Mouse (Mus musculus): Measurements from ENCODE around the gene Ms4a14. TPM values are rescaled to one million over a fixed set of nuclear protein-coding genes. Genes with fewer than 3 reads are reported as not detected.
A peak's percentile ranks its signal among the peaks of the same experiment; 100 is the strongest.
"Not testable (repeated sequence)": the region's sequence is repeated elsewhere in the genome, so short reads cannot be mapped to it uniquely, and the experiment has no call there.

Ms4a14 gene
- not detected for total RNA-seq (2021)
- long read RNA-seq, experiment 1: 0 reads
- long read RNA-seq, experiment 2: 0 reads

DNA sequence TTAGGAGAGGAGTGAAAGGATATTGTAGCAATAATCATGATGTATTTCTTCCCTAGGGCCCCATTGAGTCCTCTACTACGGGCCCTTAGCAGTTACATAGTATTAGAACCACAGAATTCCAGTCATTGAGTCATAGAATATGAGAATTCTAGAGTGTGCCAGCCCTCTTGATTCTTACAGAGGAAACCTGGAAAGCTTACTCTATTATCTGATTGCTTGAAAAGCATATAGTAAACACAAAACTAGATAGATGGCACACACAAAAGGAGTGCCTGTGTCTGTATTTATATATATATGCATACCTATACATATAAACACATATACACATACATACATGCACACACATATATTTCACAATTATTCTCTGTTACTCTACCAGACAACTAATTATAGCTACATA lies at the start of gene Ms4a14:
TSS of gene Ms4a14 (minus strand) at position 101 of the 400 bp plus-strand sequence.
- DNase-seq (ENCODE audit: low spot score in 2 of 2): no peak

DNA sequence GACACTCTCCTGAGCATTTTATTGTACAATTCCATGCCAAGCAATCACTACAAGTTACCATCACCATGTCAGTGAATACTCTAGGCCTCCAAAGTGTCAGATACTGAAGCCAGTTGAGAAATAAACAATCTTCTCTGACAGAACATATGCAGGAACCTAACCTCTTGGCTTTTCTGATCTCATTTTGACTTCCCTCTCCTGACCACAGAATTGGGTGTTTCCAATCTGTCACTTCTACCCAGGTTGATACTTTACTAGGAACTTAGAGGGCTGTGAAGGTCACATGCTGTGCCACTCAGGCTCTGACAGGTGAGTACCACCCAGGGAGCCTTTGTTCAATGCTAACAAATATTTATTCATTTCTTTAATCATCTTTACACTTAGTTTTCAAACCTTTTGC lies 47.7 kb upstream of the Ms4a14 start:
- DNase-seq (ENCODE audit: low spot score in 2 of 2): no peak

DNA sequence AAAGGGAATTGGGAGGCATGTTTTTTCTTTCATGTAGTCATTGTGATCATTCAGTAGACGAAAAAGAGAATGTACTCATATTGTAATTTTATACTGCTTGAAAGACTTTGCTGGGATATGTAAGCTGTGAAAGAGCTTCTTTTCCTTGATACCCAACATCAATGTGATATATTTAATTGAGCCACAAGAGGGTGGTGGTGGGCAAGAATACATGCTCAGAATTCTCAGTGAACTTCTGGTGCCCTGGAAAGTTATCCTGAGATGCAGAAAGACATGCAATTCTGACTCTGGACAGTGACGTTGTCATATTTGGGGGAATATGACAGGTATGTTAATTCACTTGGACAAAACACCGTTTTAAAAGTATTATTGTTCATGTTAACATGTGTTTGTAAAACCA lies 45.9 kb upstream of the Ms4a14 start:
- peak in 1 of 2 experiments; percentile 28 for DNase-seq (ENCODE audit: low spot score in 2 of 2)

DNA sequence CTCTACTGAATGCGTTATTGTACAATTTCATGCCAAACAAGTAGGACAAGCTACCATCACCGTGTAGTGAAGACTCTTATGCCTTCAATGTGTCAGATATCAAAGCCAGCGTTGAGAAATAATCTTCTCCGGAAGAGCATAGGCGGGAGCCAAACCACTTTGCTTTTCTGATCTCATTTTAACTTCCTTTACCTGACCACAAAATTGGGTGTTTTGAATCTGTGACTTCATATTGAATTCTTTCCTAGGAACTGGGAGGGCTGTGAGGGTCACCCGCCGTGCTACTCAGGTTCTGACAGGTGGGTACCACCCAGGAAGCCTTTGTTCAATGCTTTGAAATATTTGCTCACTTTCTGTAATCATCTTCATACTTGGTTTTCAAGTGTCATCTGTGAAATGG lies 41.5 kb upstream of the Ms4a14 start:
- DNase-seq (ENCODE audit: low spot score in 2 of 2): no peak

DNA sequence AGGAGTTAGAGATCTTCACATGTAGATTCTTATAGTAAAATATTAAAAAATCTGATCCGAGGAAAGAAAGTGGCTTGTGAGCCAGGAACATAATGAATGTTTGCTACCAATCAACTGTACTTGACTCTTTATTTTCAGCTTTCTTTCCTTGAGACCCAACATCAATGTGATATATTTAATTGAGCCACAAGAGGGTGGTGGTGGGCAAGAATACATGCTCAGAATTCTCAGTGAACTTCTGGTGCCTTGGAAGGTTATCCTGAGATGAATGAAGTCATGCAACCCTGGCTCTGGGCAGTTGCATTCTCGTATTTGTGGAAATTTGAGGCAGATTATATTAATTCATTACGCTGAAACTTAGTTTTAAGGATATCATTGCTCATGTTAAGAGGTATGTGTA lies 37.6 kb upstream of the Ms4a14 start:
- peak in 1 of 2 experiments; percentile 4 for DNase-seq (ENCODE audit: low spot score in 2 of 2)

DNA sequence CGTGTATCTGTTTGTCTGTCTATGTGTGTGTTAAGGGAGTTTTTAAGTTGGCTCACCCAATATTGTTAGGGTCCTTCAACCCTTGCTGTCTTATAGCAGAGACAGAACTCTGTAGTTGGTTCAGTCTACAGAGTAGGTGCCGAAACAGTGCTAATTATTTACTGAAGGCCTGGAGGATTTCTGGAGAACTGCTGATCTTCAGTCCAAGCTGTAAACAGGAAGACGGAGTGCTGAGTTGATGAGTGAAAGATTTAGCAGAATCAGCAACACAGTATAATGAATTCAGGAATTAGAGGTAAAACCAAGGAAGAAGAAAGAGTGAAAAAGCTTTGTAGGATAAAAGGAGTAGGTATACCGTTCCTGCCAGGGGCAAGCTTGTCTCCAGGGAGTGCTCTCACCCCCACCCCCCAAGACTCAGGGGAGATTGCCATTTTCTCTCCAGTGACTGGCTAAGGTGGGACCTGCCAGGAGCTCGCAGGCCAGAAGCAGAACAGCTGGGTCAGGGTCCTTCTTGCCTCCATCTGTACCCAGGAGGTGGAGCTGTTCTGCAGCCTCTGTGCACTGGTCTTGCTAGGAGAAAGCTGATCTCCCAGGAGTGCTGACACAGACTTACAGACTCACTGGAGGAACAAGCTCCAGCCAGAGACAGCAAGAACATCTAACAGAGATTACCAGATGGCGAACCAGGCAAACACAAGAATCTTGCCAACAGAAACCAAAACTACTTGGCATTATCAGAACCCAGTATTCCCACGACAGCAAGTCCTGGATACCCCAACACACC lies 35.6 kb upstream of the Ms4a14 start:
- peak; percentile 2 to 20 for DNase-seq (ENCODE audit: low spot score in 2 of 2)

DNA sequence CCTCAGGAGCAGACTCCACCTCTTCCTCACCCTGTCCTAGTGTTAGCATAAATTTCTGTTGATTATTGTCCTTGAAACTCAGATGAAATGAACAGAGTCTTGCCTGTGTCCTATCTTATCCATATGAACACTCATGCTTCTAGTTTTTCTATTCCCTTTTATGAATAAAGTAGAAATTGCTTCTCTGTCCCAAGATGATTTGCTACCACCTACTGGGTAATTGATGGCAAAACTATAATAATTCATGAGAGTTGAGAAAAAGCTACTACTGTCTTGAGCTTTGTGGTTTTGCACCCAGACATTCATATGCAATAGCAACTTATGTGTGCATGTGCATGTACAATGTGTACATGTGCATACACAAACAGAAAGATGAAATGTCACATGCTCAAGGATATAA lies 29.7 kb upstream of the Ms4a14 start:
- DNase-seq (ENCODE audit: low spot score in 2 of 2): no peak

DNA sequence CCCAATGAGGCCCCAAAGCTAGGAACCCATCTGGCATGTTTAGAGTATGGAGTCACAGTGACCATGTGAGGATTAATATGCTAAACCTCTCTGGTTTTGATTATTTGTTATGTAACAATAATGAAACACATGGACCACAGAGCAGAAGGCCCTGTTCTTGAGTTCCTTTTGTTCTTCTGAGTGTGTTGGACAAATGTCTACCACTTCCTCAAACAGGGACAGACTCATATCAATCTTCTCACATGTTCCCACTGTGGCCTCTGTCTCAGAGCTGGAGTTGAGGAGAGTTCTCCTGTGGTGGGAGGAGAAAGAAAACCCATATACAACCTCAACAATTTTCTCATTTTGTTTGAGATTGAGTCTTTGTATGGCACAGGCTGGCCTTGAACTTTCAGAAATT lies 28.9 kb upstream of the Ms4a14 start:
- DNase-seq (ENCODE audit: low spot score in 2 of 2): no peak

DNA sequence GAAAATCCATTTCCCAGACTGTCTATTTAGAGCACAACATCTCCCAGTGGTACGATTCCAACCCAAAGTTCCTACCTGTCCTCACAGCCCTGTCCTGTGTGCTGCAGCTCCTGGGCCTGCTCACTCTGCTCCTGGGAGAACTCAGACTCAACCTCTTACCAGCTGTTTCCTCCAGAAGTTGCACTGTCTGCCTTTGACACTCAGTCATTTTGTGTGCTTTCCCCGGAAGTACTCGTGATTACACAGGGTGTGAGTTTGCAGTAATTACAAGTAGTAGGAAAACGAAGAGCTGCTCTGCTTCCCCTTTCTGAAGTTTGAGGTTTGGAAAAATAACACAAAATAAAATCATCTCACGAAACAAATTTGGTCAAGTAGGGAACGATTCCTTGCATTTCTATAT lies 21.7 kb upstream of the Ms4a14 start, which contains the start of gene Ms4a7:
TSS of gene Ms4a7 (minus strand) at position 215 of the 400 bp plus-strand sequence.
- DNase-seq (ENCODE audit: low spot score in 2 of 2): no peak

DNA sequence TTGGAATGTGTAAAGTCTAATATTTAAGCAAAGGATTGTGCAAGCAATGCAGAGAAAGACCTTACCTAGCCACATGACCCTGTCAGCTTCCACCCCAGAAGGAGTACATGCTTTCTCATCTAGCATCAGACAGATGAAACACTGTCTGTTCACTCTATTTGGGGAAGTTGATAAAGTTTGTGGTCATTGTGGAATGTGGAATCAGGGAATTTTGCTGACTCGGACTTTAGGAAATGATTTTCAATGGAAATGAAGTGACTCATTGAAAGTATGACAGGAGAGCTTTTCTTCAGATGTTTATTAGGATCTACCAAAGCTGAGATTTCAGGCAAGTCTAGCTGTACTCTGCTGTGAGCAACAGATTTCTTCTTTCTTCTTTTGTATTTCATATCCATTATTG lies 6.9 kb upstream of the Ms4a14 start:
- no peak for DNase-seq (ENCODE audit: low spot score in 2 of 2)

DNA sequence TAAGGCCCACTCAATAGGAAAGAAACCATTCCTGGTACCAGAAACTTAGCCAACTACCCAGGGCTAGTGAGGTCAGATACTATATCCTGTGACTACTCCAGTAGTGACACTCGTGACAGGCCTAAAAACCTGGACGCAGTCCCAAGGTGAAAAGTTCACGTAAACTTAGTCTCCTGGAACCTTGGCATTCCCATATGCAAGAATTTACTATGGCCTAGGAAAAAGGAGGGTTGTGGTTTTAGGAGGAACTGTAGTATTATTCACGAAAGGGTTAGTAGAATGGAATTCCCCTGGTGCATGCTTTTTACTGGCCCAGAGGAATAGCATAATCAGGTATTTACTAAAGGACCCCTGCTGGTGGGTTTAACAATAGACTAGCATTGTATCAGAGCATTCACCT lies 2.5 kb upstream of the Ms4a14 start:
- no peak for DNase-seq (ENCODE audit: low spot score in 2 of 2)

DNA sequence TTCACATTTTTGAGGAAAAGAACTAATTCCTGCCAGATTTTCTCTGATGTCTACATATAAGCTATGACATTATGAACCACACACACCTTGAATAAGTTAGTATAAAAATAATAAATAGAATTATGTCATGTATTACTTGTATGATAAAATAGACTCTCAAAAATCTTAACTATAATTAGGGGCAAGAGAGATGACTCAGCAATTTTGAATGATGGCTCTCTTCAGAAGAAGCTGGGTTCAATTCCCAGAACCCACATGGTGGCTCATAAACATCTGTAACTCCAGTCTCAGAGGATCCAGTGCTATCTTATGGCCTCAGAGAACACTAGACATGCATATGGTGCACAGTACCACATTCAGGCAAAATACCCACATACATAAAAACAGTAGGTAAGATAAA lies 5.4 kb downstream of the Ms4a14 start:
- no peak for DNase-seq (ENCODE audit: low spot score in 2 of 2)

DNA sequence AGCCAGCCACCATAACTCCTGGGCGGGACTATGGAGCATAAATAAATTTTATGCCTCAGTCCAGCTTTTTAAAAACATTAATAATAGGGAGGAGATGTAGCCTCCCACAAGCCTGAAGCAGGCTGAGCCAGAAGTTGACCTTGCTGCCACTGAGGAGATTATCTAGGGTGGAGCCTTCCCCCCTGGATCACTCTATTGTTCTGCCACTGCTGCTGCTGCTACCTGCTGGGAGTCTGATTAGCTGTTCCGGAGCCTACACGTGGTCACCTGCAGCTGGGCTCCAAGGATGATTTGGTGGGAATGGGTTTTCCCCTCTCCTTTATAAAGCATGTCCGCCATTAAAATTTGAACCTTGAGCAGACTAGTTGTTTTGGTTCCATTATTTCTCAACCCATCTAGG lies 14.7 kb downstream of the Ms4a14 start:
- not testable (repeated sequence) for DNase-seq (ENCODE audit: low spot score in 2 of 2)

DNA sequence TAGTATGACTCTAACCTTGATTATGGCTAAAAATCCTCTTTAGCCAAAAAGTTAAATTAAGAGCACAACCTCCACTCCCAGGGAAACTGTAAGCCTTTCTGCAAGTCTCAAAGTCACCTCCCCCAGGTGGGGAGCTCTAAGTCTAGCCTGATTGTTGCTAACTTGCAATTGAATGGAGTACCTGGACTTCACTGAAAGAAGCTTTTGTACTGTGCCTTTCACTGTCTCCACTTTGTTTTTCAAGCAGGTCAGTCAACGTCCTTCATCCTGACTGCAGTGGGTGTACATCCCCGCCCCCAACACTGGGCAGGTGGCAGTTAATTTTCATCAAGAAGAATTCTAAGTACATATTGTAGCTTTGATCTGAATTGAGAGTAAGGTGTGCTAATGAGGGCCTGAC lies 15.3 kb downstream of the Ms4a14 start:
- no peak for DNase-seq (ENCODE audit: low spot score in 2 of 2)

DNA sequence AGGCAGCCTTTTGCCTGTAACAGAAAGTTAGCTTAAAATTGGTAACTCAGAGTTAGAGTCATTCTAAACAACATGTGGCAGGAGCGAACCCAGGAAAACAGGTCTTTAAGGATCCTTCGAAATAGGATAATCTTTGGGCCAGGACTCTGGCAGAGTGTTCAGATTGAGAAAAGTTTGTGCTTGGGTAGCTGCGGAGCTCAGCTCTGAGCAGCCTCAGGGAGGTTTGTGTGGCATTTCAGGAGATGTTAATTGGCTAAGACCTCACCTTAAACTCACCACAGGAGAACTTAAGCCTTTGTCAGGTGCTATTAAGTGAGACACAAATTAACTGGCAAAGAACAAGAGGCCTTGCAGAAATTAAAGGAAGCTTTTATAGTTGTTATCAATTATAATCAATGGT lies 20.6 kb downstream of the Ms4a14 start:
- DNase-seq (ENCODE audit: low spot score in 2 of 2): not testable (repeated sequence)

DNA sequence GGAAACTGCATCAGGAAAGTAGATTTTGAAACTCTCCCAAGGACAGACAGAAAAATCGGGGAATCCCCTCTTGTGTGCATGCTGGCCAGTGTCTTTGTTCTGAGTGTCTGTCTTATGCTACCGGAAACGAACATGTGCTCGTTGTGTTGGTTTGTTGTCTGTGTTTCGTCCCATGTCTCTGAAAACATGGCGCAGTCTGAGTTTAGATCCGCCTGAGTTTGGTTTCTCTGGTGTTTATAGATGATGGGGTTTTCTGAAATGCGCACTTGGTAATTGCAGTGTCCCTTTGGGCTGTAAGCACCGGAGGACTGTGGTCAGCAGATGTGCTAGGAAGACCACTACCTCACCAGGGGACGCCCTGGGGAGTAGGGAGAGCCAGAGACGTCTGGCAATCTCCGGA lies 21.3 kb downstream of the Ms4a14 start:
- DNase-seq (ENCODE audit: low spot score in 2 of 2): no peak

DNA sequence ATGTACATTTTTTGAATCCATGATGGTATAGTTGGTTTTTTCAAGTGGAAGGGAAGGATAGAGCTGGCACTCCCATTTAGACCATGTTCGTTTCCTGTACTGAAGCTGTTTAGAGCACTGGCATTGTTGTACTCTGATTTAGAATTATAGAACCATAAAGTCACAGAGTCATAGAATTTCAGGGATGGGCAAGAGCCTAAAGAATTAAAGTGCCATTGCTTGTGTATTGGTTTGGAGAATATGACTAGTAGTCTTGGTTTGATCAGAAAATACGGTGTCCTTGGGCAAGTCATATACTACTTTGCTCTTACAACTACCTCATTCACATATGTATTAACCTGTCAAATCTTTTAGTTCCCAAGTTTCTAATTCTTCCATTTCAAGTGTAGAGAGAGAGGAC lies 30.5 kb downstream of the Ms4a14 start, which contains the start of gene Ms4a5:
TSS of gene Ms4a5 (minus strand) at position 101 of the 400 bp plus-strand sequence.
- no peak for DNase-seq (ENCODE audit: low spot score in 2 of 2)

DNA sequence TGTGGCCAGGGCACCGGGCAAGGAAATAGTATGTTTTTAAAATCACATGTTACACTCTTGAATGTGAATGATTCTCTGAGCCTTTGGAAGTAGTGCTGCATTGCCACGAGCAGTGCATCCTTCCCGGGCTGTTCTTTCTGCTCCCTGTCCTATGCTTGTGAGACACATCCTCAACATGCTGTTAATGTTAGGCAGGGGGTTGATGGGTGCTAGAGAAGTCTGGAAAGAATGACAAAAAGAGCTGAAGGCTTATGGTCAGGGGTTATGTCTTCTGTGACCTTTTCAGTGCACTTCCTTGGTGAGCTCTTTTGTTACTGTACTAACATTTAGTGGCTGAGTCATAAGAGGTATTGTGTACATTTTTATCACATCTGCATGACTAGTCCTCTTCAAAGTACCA lies 34.0 kb downstream of the Ms4a14 start:
- no peak for DNase-seq (ENCODE audit: low spot score in 2 of 2)

DNA sequence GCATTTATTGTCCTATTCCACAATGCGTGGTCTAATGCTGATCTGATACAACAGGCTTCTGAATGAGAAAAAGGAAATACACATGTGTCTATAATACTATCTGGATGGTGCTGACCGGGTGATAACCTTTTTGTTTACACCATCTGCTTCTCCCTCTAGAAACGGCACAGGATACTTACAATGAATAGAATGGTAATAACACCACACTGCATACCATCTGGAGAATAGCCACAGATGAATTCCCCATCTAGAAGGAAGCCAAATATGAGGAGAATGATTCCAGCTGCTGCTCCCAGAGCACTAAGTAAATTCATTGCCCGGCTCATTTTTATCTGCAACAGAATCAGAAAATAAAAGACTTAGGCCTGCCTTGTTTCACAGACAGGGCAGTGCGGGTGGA lies 37.8 kb downstream of the Ms4a14 start:
- no peak for DNase-seq (ENCODE audit: low spot score in 2 of 2)

DNA sequence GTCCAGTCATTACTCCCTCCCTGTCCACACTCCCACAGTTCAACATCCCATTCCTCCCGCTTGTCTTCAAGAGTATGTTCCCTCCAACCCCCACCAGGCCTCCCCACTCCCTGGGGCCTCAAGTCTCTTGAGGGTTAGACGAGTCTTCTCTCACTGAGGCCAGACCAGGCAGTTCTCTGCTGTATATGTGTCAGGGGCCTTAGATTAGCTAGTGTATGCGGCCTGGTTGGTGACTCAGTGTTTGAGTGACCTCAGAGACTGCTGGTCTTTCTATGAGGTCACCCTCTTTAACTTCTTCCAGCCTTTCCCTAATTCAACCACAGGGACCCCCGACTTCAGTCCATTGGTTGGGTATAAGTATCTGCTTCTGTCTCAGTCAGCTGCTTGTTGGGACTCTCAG lies 47.3 kb downstream of the Ms4a14 start:
- no peak for DNase-seq (ENCODE audit: low spot score in 2 of 2)

DNA sequence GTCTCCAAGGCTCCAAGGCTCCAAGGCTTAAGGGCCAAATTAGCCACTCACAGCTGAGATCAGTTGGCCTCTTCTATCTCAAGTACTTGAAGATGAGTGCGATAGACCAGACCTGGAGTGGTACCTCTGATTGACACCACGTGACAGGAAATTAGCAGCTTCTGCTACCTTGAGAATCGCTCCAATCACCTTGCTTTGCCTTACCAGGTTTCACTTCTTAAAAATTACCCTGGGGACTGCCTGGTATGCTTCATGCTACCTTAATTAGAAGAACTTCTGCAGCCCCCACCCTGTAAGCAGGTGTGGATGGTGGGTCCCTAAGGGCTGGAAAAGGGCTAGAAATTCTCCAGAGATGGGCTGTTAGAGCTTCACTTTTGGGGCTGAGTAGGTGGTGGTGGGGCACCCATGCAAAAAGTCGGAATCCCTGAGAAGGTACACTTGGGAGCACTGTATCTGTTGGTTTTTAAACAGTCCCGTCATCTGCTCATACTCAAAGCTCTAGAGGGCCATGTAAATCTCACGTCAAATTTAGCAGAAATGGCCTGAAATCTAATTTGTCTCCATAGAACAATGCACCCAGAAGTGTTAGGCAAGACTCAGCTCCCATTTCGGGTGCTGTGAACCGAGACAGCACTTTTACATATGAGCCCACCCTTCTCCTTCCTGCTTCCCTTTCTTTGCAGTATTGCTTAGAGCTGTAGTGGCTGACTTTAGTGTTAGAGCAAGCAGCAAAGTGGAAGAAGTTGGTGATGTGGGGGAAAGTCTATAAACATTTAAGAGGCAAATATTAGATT lies 48.0 kb downstream of the Ms4a14 start, which contains the start of gene Ms4a1:
TSS of gene Ms4a1 (minus strand) at position 190 of the 794 bp plus-strand sequence.
- no peak for DNase-seq (ENCODE audit: low spot score in 2 of 2)

DNA sequence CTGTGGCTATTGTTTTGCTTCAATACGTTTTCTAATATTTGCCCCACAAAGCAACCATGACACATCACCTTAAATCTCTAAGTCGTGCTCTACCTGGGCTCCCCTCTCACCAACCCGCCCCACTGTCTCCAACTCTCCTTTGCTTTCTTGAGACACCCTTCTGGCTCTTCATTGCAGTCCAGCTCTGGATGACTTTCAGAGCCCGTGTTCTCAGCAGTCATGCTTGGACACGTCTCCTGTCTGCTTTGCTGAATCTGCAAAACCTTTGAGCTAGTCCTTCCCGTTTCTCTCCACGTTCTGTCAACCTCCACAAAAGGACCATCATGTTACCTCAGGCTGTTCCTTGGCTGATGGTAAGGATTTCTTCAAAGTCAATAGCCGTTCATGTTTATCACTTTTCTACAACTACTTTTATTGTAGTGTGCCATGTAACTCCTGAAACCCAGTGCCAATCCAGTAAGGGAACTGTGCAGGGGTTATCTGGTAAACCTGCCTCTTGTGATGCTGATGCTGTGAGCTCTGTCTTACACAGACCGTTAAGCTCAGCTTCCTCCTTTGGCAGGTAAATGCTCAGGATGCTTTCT lies 49.6 kb downstream of the Ms4a14 start:
- no peak for DNase-seq (ENCODE audit: low spot score in 2 of 2)
